Mouse (Mus musculus) mouse embryonic stem cell (cell line): ENCODE results near the gene Cyp4f18.

Experiments
- in situ Hi-C, 2 experiments: fragments of 300-500 bp; cut with MboI; formaldehyde crosslinking; loops; 1 replicate in 1 of 2; 3 replicates in 1 of 2; pipeline ENCODE4 v1.14.3; 2019 to 2020; ENCODE audit warnings: low sequenced_read_pairs in 2 of 2, low pct_unique_long_range_greater_than_20kb in 1 of 2, mixed read lengths in 1 of 2; ENCODE audit not compliant: unreplicated experiment in 1 of 2

Cyp4f18 gene

GRCm38 (mm10) chr8:71950482-71951221 lies 58.8 kb downstream of the Cyp4f18 start, which contains the start of gene Zfp961:
Zfp961 (plus strand) TSS chr8:71951038.
- in situ Hi-C loops = no loop called here

- in situ Hi-C loops = no loop called here
Observed at GRCm38 (mm10) chr8:71948624-71949023, 60.8 kb downstream of the Cyp4f18 start.

- in situ Hi-C loops = no loop called here
Observed at GRCm38 (mm10) chr8:71941776-71942175, 67.7 kb downstream of the Cyp4f18 start.

- in situ Hi-C loops = no loop called here
Observed at GRCm38 (mm10) chr8:71940293-71941208, 68.9 kb downstream of the Cyp4f18 start.
